Mouse (Mus musculus): ENCODE results near the gene Zfp931. TPM values are rescaled to one million over a fixed set of nuclear protein-coding genes. Genes with fewer than 3 reads are reported as not detected.
"Not testable (repeated sequence)": the region's sequence is repeated elsewhere in the genome, so short reads cannot be mapped to it uniquely, and the experiment has no call there.

Zfp931 gene
- 14.2 and 15.8 TPM in 2 replicates for polyA plus RNA-seq (2015; fragmentation: Nextera tagmentation; extraction: Ambion mirVana)

- not testable (repeated sequence) for H3K4me1 ChIP-seq; H3K27me3 ChIP-seq; H3K36me3 ChIP-seq; ATAC-seq (ENCODE audit: insufficient number of reproducible peaks, low FRiP score, low TSS enrichment, low read depth); H3K27ac ChIP-seq; H3K9me3 ChIP-seq; H3K9ac ChIP-seq
- Histone ChIP-seq H3K4me3 (peak within 1 kb of the TSS; percentile 45), H3K4me2 (peak within 1 kb of the TSS; percentile 46)
- 0% methylated on average over 6 of the region's 14 CpGs for WGBS
Observed at GRCm38 (mm10) chr2:178078166-178078717, at the start of gene Zfp931. Gene Zfp931, minus strand, starts transcription at chr2:178078476.

GRCm38 (mm10) chr2:178126041-178126820 lies 48.0 kb upstream of the Zfp931 start:
- Histone ChIP-seq H3K4me1 (no peaks in the 10 kb centered on the region), H3K36me3 (no peaks in the 10 kb centered on the region), H3K4me3 (no peak overlapping the region), H3K4me2 (no peak overlapping the region), H3K27ac (no peak overlapping the region), H3K27me3 (no peaks in the 10 kb centered on the region), H3K9me3 (no peaks in the 10 kb centered on the region), H3K9ac (no peak overlapping the region)
- WGBS, result 88% methylated on average over 7 of the region's 7 CpGs
- ATAC-seq (ENCODE audit: insufficient number of reproducible peaks, low FRiP score, low TSS enrichment, low read depth), result no peak

- no peaks in the 10 kb centered on the region for H3K9me3 ChIP-seq
- H3K4me2 ChIP-seq, result no peak overlapping the region
Observed at GRCm38 (mm10) chr2:178125427-178125826, 47.2 kb upstream of the Zfp931 start.

GRCm38 (mm10) chr2:178123466-178123865 lies 45.2 kb upstream of the Zfp931 start:
- no peak overlapping the region for H3K27ac ChIP-seq
- 63% methylated on average over 15 of the region's 15 CpGs for WGBS
- ATAC-seq (ENCODE audit: insufficient number of reproducible peaks, low FRiP score, low TSS enrichment, low read depth), result no peak
- peaks cover 12% of the 10 kb centered on the region for H3K4me1 ChIP-seq
- H3K9ac ChIP-seq, result no peak overlapping the region
- no peaks in the 10 kb centered on the region for H3K9me3 ChIP-seq
- no peak overlapping the region for H3K4me3 ChIP-seq
- no peak overlapping the region for H3K4me2 ChIP-seq
- H3K36me3 ChIP-seq, result no peaks in the 10 kb centered on the region
- H3K27me3 ChIP-seq, result peaks cover 16% of the 10 kb centered on the region

More at GRCm38 (mm10) chr2:178125427-178125826, 47.2 kb upstream of the Zfp931 start:
- no peak for ATAC-seq (ENCODE audit: insufficient number of reproducible peaks, low FRiP score, low TSS enrichment, low read depth)
- WGBS, result 82% methylated on average over 8 of the region's 8 CpGs
- Histone ChIP-seq H3K4me3 (no peak overlapping the region), H3K36me3 (no peaks in the 10 kb centered on the region), H3K27ac (no peak overlapping the region), H3K27me3 (no peaks in the 10 kb centered on the region), H3K4me1 (no peaks in the 10 kb centered on the region), H3K9ac (no peak overlapping the region)

GRCm38 (mm10) chr2:178121946-178122665 lies 43.8 kb upstream of the Zfp931 start:
- peaks cover 12% of the 10 kb centered on the region for H3K4me1 ChIP-seq
- no peak for ATAC-seq (ENCODE audit: insufficient number of reproducible peaks, low FRiP score, low TSS enrichment, low read depth)
- H3K9ac ChIP-seq, result no peak overlapping the region
- H3K27ac ChIP-seq, result no peak overlapping the region
- WGBS, result 26% methylated on average over 4 of the region's 4 CpGs
- H3K4me2 ChIP-seq, result no peak overlapping the region
- H3K27me3 ChIP-seq, result peaks cover 21% of the 10 kb centered on the region
- H3K9me3 ChIP-seq, result no peaks in the 10 kb centered on the region
- no peaks in the 10 kb centered on the region for H3K36me3 ChIP-seq
- no peak overlapping the region for H3K4me3 ChIP-seq

- Histone ChIP-seq H3K4me3 (no peak overlapping the region), H3K36me3 (no peaks in the 10 kb centered on the region), H3K4me2 (no peak overlapping the region), H3K9me3 (no peaks in the 10 kb centered on the region), H3K27ac (no peak overlapping the region), H3K27me3 (peaks cover 21% of the 10 kb centered on the region), H3K4me1 (peaks cover 12% of the 10 kb centered on the region), H3K9ac (no peak overlapping the region)
- WGBS, result 33% methylated on average over 2 of the region's 2 CpGs
- ATAC-seq (ENCODE audit: insufficient number of reproducible peaks, low FRiP score, low TSS enrichment, low read depth), result no peak
Observed at GRCm38 (mm10) chr2:178121375-178121688, 43.1 kb upstream of the Zfp931 start.

- no peak overlapping the region for H3K4me2 ChIP-seq
- no peak for ATAC-seq (ENCODE audit: insufficient number of reproducible peaks, low FRiP score, low TSS enrichment, low read depth)
- H3K4me3 ChIP-seq, result no peak overlapping the region
- peaks cover 12% of the 10 kb centered on the region for H3K4me1 ChIP-seq
- H3K27ac ChIP-seq, result no peak overlapping the region
- no peak overlapping the region for H3K9ac ChIP-seq
- WGBS, result 84% methylated on average over 8 of the region's 8 CpGs
- no peaks in the 10 kb centered on the region for H3K36me3 ChIP-seq
- H3K27me3 ChIP-seq, result peaks cover 21% of the 10 kb centered on the region
- no peaks in the 10 kb centered on the region for H3K9me3 ChIP-seq
Observed at GRCm38 (mm10) chr2:178120651-178121374, 42.5 kb upstream of the Zfp931 start.

- peaks cover 12% of the 10 kb centered on the region for H3K4me1 ChIP-seq
- ATAC-seq (ENCODE audit: insufficient number of reproducible peaks, low FRiP score, low TSS enrichment, low read depth), result no peak
- no peak overlapping the region for H3K4me2 ChIP-seq
- H3K9me3 ChIP-seq, result no peaks in the 10 kb centered on the region
- peaks cover 21% of the 10 kb centered on the region for H3K27me3 ChIP-seq
- no peak overlapping the region for H3K27ac ChIP-seq
- no peaks in the 10 kb centered on the region for H3K36me3 ChIP-seq
- no peak overlapping the region for H3K4me3 ChIP-seq
- H3K9ac ChIP-seq, result no peak overlapping the region
Observed at GRCm38 (mm10) chr2:178120356-178120645, 42.0 kb upstream of the Zfp931 start.

GRCm38 (mm10) chr2:178119561-178120355 lies 41.5 kb upstream of the Zfp931 start:
- Histone ChIP-seq H3K4me3 (peak overlapping the region; percentile 44), H3K36me3 (no peaks in the 10 kb centered on the region), H3K27ac (no peak overlapping the region), H3K4me1 (peaks cover 12% of the 10 kb centered on the region), H3K27me3 (peaks cover 21% of the 10 kb centered on the region), H3K9ac (no peak overlapping the region), H3K4me2 (peak overlapping the region; percentile 90), H3K9me3 (no peaks in the 10 kb centered on the region)
- 17% methylated on average over 19 of the region's 19 CpGs for WGBS
- ATAC-seq (ENCODE audit: insufficient number of reproducible peaks, low FRiP score, low TSS enrichment, low read depth), result no peak

- no peaks in the 10 kb centered on the region for H3K36me3 ChIP-seq
- 2% methylated on average over 45 of the region's 45 CpGs for WGBS
- no peak within 1 kb of the TSS for H3K9ac ChIP-seq
- H3K27ac ChIP-seq, result no peak within 1 kb of the TSS
- H3K27me3 ChIP-seq, result peaks cover 21% of the 10 kb centered on the region
- H3K4me1 ChIP-seq, result peaks cover 12% of the 10 kb centered on the region
- peak within 1 kb of the TSS; percentile 90 for H3K4me2 ChIP-seq
- no peaks in the 10 kb centered on the region for H3K9me3 ChIP-seq
- peak within 1 kb of the TSS; percentile 44 for H3K4me3 ChIP-seq
- ATAC-seq (ENCODE audit: insufficient number of reproducible peaks, low FRiP score, low TSS enrichment, low read depth), result no peak
Observed at GRCm38 (mm10) chr2:178118801-178119560, 40.7 kb upstream of the Zfp931 start, which contains the start of gene Phactr3. Gene Phactr3, plus strand, starts transcription at chr2:178118975.

GRCm38 (mm10) chr2:178117946-178118345 lies 39.7 kb upstream of the Zfp931 start:
- Histone ChIP-seq H3K4me2 (no peak overlapping the region), H3K36me3 (no peaks in the 10 kb centered on the region), H3K9me3 (no peaks in the 10 kb centered on the region), H3K4me3 (no peak overlapping the region), H3K4me1 (peaks cover 12% of the 10 kb centered on the region), H3K9ac (no peak overlapping the region), H3K27me3 (peaks cover 21% of the 10 kb centered on the region), H3K27ac (no peak overlapping the region)
- ATAC-seq (ENCODE audit: insufficient number of reproducible peaks, low FRiP score, low TSS enrichment, low read depth), result no peak
- 25% methylated on average over 12 of the region's 12 CpGs for WGBS
